Mouse (Mus musculus) lung, adult 2 months (tissue): ENCODE data around the gene 1810062G17Rik.

Experiments used
- CTCF ChIP-seq: fragments of 200-500 bp; IDR thresholded peaks from 2 replicates; pipeline ENCODE4 v1.5.1; 2011; ENCODE audit warnings: mild to moderate bottlenecking, low read length, control low read depth; ENCODE audit not compliant: insufficient read depth
- POLR2A ChIP-seq: fragments of 200-500 bp; IDR thresholded peaks from 2 replicates; pipeline ENCODE4 v1.6.1; 2011; ENCODE audit warnings: low read depth, mild to moderate bottlenecking, control low read depth, low read length, borderline replicate concordance; ENCODE audit errors: extremely low read depth

DNA sequence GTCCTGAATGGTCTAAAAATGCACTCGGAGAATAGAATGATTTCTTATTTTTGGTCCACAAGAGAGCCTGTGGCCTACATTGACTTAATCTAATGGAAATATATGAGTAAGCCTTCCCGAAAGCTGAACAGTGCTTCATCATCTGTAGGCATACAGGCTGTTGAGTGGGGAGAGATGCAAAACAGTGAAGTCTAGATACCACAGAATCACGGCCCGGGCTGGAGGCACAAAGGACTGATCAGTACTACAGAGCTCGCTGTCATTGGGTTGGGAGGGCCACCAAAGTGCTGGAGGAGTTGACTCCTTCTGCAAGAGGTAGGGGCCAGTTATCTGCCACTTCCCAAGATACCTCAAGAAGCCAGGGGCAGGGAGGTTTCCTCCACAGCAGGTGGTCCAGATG is 55.0 kb downstream of the 1810062G17Rik start:
- no peak for TF ChIP-seq CTCF
- TF ChIP-seq POLR2A = no peak
